21 mouse cellular contexts compared by ENCODE assay signal in genomic region chr8:7988820-7989219, GRCm38 (mm10).
"Had no signal": no experiment of that assay in that cellular context is flagged by ENCODE, and none has a peak within 500 bp of the region (broad histone marks: within the 10 kb centered on the region; RNA-seq: fewer than 3 reads in every experiment).

No protein-coding gene starts in this region.

- H3K36me3 ChIP-seq: limb, embryonic 10.5 days; limb, embryonic 13.5 days; liver, embryonic 12.5 days; liver, embryonic 15.5 days; lung, embryonic 15.5 days; midbrain, embryonic 10.5 days; stomach, embryonic 15.5 days had no signal

- DNase-seq: kidney, adult 2 months; kidney, postnatal 25 days; layer of hippocampus, adult 9-11 months; liver; lung, adult 18-20 months; lung, postnatal 10 days; lung, postnatal 36 days; midbrain, embryonic 14.5 days; right cerebral cortex, postnatal 25 days; spleen, adult 18-20 months; thymus, postnatal 25 days had no signal

- H3K9me3 ChIP-seq: limb, embryonic 10.5 days; limb, embryonic 13.5 days; liver, embryonic 12.5 days; liver, embryonic 15.5 days; lung, embryonic 15.5 days; megakaryocyte, embryonic 14.5 days; midbrain, embryonic 10.5 days; stomach, embryonic 15.5 days had no signal

- H3K4me1 ChIP-seq: limb, embryonic 10.5 days; limb, embryonic 13.5 days; liver, embryonic 12.5 days; liver, embryonic 15.5 days; lung, embryonic 15.5 days; megakaryocyte, embryonic 14.5 days; midbrain, embryonic 10.5 days; stomach, embryonic 15.5 days had no signal

- H3K4me3 ChIP-seq: layer of hippocampus, adult 2 months; limb, embryonic 10.5 days; limb, embryonic 13.5 days; liver, embryonic 12.5 days; liver, embryonic 15.5 days; lung, embryonic 15.5 days; megakaryocyte, embryonic 14.5 days; midbrain, embryonic 10.5 days; stomach, embryonic 15.5 days had no signal

- ATAC-seq: liver, embryonic 12.5 days had no signal

- H3K27ac ChIP-seq: kidney, postnatal 0 days; layer of hippocampus, adult 2 months; limb, embryonic 10.5 days; limb, embryonic 13.5 days; liver, embryonic 12.5 days; liver, embryonic 15.5 days; lung, embryonic 15.5 days; midbrain, embryonic 10.5 days; stomach, embryonic 15.5 days had no signal

- H3K27me3 ChIP-seq: limb, embryonic 13.5 days; liver, embryonic 12.5 days; liver, embryonic 15.5 days; lung, embryonic 15.5 days; megakaryocyte, embryonic 14.5 days; stomach, embryonic 15.5 days had no signal

- H3K9ac ChIP-seq: limb, embryonic 13.5 days; liver, embryonic 12.5 days; liver, embryonic 15.5 days; lung, embryonic 15.5 days; stomach, embryonic 15.5 days had no signal

- H3K4me2 ChIP-seq: limb, embryonic 13.5 days; liver, embryonic 12.5 days; liver, embryonic 15.5 days; lung, embryonic 15.5 days; stomach, embryonic 15.5 days had no signal
